Mouse (Mus musculus) megakaryocyte-erythroid progenitor cell, adult 5-6 weeks (primary cell): ENCODE measurements around the gene Camk1. TPM values are rescaled to one million over a fixed set of nuclear protein-coding genes. Genes with fewer than 3 reads are reported as not detected.
"Not testable (repeated sequence)": the region's sequence is repeated elsewhere in the genome, so short reads cannot be mapped to it uniquely, and the experiment has no call there.

Experiments used
- ATAC-seq: replicated peaks from 2 replicates; pipeline ENCODE4 v1.8.0; 2016; ENCODE audit warnings: mild to moderate bottlenecking, inconsistent platforms; ENCODE audit not compliant: severe bottlenecking, poor library complexity, low FRiP score, low TSS enrichment
- total RNA-seq, 2 experiments: library from RNA; stranded (forward) in 1 of 2; stranded (reverse) in 1 of 2; fragments of 200-1000, 215-1000 nt in 1 of 2; fragments of >200 nt in 1 of 2; fragmentation: Nextera tagmentation in 1 of 2; gene quantifications; 2 replicates each; pipeline ENCODE4 v1.2.3; 2014 to 2017

Gene Camk1
- total RNA-seq, 2 experiments from 2014 or later: 1.2 to 2.9 TPM

GRCm38 (mm10) chr6:113364518-113365135, 20.8 kb upstream of the Camk1 start:
- ATAC-seq: no peak

- ATAC-seq: no peak
These were observed 18.5 kb upstream of the Camk1 start for GRCm38 (mm10) chr6:113362241-113362640.

GRCm38 (mm10) chr6:113361476-113361875, 17.7 kb upstream of the Camk1 start:
- 0 out of 2 replicates have a peak, but pooled peaks have one; percentile 54 for ATAC-seq

GRCm38 (mm10) chr6:113353696-113354095, 9.9 kb upstream of the Camk1 start:
- ATAC-seq: no peak

- no peak for ATAC-seq
These were observed 9.0 kb upstream of the Camk1 start for GRCm38 (mm10) chr6:113352820-113353219.

- peak; percentile 50; the same call in 1 of the 2 replicates for ATAC-seq
These were observed 7.9 kb upstream of the Camk1 start for GRCm38 (mm10) chr6:113351653-113352052.

GRCm38 (mm10) chr6:113351161-113351560, 7.4 kb upstream of the Camk1 start:
- ATAC-seq: no peak

- no peak for ATAC-seq
These were observed 6.8 kb upstream of the Camk1 start for GRCm38 (mm10) chr6:113350538-113350937.

- ATAC-seq: no peak
These were observed 3.1 kb upstream of the Camk1 start for GRCm38 (mm10) chr6:113346897-113347296.

- ATAC-seq: no peak
These were observed 537 bp upstream of the Camk1 start for GRCm38 (mm10) chr6:113344321-113344720.

- no peak for ATAC-seq
These were observed 1.5 kb downstream of the Camk1 start for GRCm38 (mm10) chr6:113342297-113342696.

GRCm38 (mm10) chr6:113341574-113341973, 2.2 kb downstream of the Camk1 start:
- no peak for ATAC-seq

GRCm38 (mm10) chr6:113336852-113337620, 6.7 kb downstream of the Camk1 start:
- ATAC-seq: no peak

- ATAC-seq: no peak
These were observed 9.6 kb downstream of the Camk1 start for GRCm38 (mm10) chr6:113334216-113334615.

GRCm38 (mm10) chr6:113333137-113333950, 10.4 kb downstream of the Camk1 start:
- no peak for ATAC-seq

GRCm38 (mm10) chr6:113332734-113333133, 11.1 kb downstream of the Camk1 start:
- not testable (repeated sequence) for ATAC-seq

GRCm38 (mm10) chr6:113331721-113332120, 12.1 kb downstream of the Camk1 start:
- no peak for ATAC-seq

GRCm38 (mm10) chr6:113330547-113330946, 13.2 kb downstream of the Camk1 start:
- no peak for ATAC-seq

GRCm38 (mm10) chr6:113329396-113329795, 14.4 kb downstream of the Camk1 start:
- ATAC-seq: no peak
